ENCODE assay signal across 22 mouse cellular contexts in the genomic region with DNA sequence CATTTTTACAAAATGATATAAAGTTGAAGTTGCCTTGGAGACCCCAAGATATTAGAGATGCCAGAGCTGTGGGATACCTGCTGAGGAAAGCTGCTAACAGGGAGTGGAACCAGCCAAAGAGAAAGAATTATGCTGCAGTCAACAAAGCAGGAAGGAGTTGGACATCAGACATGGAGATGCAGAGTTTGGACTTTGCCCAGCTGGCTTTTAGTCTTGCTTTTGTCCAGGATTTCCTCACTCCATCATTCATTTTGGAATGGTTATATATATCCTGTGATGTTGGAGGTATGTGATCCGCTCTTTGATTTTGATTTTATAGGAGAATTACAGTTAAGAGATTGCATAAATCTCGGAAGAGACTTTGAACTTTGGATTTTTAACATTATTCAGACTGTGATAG. TPM values are rescaled to one million over a fixed set of nuclear protein-coding genes. Genes with fewer than 3 reads are reported as not detected.
DNase-seq lines count a peak whose midpoint lies in the region; ATAC-seq and TF ChIP-seq lines count a peak whose summit lies in the region.
"Had no signal": no experiment of that assay in that cellular context is flagged by ENCODE, and none has a peak within 500 bp of the region (broad histone marks: within the 10 kb centered on the region; RNA-seq: fewer than 3 reads in every experiment).

No protein-coding gene starts in this region.

- ATAC-seq in intestine, postnatal 0 days: peak; percentile 52; the same call in 1 of the 2 replicates
- no peak for ATAC-seq in intestine, embryonic 15.5 days
- ATAC-seq in stomach, postnatal 0 days (ENCODE audit: low FRiP score, low TSS enrichment): no peak
- ATAC-seq: CD4-positive, CD25-positive, alpha-beta regulatory T cell, adult 4 months; forebrain, embryonic 13.5 days; forebrain, embryonic 15.5 days; forebrain, postnatal 0 days had no signal

- no peak overlapping the region for H3K4me3 ChIP-seq in intestine, postnatal 0 days (ENCODE audit: low read depth, low read length)
- no peak overlapping the region for H3K4me3 ChIP-seq in intestine, embryonic 15.5 days (replicated peaks)
- H3K4me3 ChIP-seq in stomach, postnatal 0 days (ENCODE audit: low read depth, low read length): no peak overlapping the region
- H3K4me3 ChIP-seq: embryonic facial prominence, embryonic 10.5 days; embryonic facial prominence, embryonic 12.5 days; forebrain, embryonic 13.5 days; forebrain, embryonic 15.5 days had no signal

- 65% methylated on average over 2 of the region's 2 CpGs for WGBS in intestine, postnatal 0 days
- 82% methylated on average over 2 of the region's 2 CpGs for WGBS in intestine, embryonic 15.5 days
- 74% methylated on average over 2 of the region's 2 CpGs for WGBS in stomach, postnatal 0 days

- TF ChIP-seq EP300 in stomach, postnatal 0 days (optimal IDR thresholded peaks at IDR 0.05): no peak

- no peak overlapping the region for H3K27ac ChIP-seq in intestine, postnatal 0 days (ENCODE audit: low read depth, low read length)
- H3K27ac ChIP-seq in intestine, embryonic 15.5 days: no peak overlapping the region
- 0 out of 2 replicates have a peak overlapping the region, but pooled peaks have one; percentile 4 for H3K27ac ChIP-seq in stomach, postnatal 0 days (replicated peaks)
- H3K27ac ChIP-seq: embryonic facial prominence, embryonic 10.5 days; embryonic facial prominence, embryonic 12.5 days; forebrain, embryonic 13.5 days; forebrain, embryonic 15.5 days had no signal

- DNase-seq in NIH3T3 (ENCODE audit: low read depth): peak; percentile 24
- no peak for DNase-seq in stomach, postnatal 0 days (ENCODE audit: low spot score)
- no peak for DNase-seq in urinary bladder, postnatal 14 days (ENCODE audit: low spot score)
- DNase-seq: adrenal gland, adult 2 months; adrenal gland, postnatal 10 days; adrenal gland, postnatal 25 days; B cell, adult 2 months; cerebellum, adult 11-12 months; cerebellum, adult 2 months; cerebellum, adult 9-10 months; cerebellum, postnatal 10 days; cerebellum, postnatal 25 days; forebrain, postnatal 0 days had no signal

- no peak for TF ChIP-seq CTCF in intestine, postnatal 0 days (IDR thresholded peaks at IDR 0.05; ENCODE audit: low read depth)
- no peak for TF ChIP-seq CTCF in stomach, postnatal 0 days (IDR thresholded peaks at IDR 0.05; ENCODE audit: low read depth)

- H3K9ac ChIP-seq in intestine, postnatal 0 days (ENCODE audit: low read depth, low read length): no peak overlapping the region
- no peak overlapping the region for H3K9ac ChIP-seq in intestine, embryonic 15.5 days
- H3K9ac ChIP-seq in stomach, postnatal 0 days (ENCODE audit: low read length): no peak overlapping the region
- H3K9ac ChIP-seq: embryonic facial prominence, embryonic 12.5 days; forebrain, embryonic 13.5 days; forebrain, embryonic 15.5 days; forebrain, postnatal 0 days had no signal

- no peaks in the 10 kb centered on the region; the same call in 1 of the 2 replicates for H3K4me1 ChIP-seq in intestine, postnatal 0 days (replicated peaks; ENCODE audit: control insufficient read depth, insufficient read depth, low read length)
- H3K4me1 ChIP-seq in intestine, embryonic 15.5 days (replicated peaks): peaks cover 20% of the 10 kb centered on the region
- H3K4me1 ChIP-seq in stomach, postnatal 0 days (replicated peaks; ENCODE audit: control insufficient read depth, insufficient read depth): peaks cover 2% of the 10 kb centered on the region; the same call in 1 of the 2 replicates
- H3K4me1 ChIP-seq: forebrain, embryonic 13.5 days had no signal

- no peaks in the 10 kb centered on the region for H3K9me3 ChIP-seq in intestine, postnatal 0 days (ENCODE audit: control insufficient read depth)
- H3K9me3 ChIP-seq in intestine, embryonic 15.5 days: no peaks in the 10 kb centered on the region
- H3K9me3 ChIP-seq in stomach, postnatal 0 days (ENCODE audit: control insufficient read depth, low read length): no peaks in the 10 kb centered on the region
- H3K9me3 ChIP-seq: embryonic facial prominence, embryonic 10.5 days; embryonic facial prominence, embryonic 12.5 days; forebrain, embryonic 13.5 days; forebrain, embryonic 15.5 days; G1E had no signal

- H3K4me2 ChIP-seq in intestine, postnatal 0 days (replicated peaks; ENCODE audit: low read depth): no peak overlapping the region
- H3K4me2 ChIP-seq in intestine, embryonic 15.5 days (replicated peaks): no peak overlapping the region
- no peak overlapping the region for H3K4me2 ChIP-seq in stomach, postnatal 0 days (replicated peaks; ENCODE audit: low read depth)
- H3K4me2 ChIP-seq: embryonic facial prominence, embryonic 12.5 days; forebrain, embryonic 13.5 days; forebrain, embryonic 15.5 days had no signal

- no peaks in the 10 kb centered on the region for H3K36me3 ChIP-seq in intestine, postnatal 0 days (ENCODE audit: control insufficient read depth, insufficient read depth)
- H3K36me3 ChIP-seq in intestine, embryonic 15.5 days: no peaks in the 10 kb centered on the region
- H3K36me3 ChIP-seq in stomach, postnatal 0 days (ENCODE audit: control insufficient read depth, insufficient read depth, low read length): no peaks in the 10 kb centered on the region
- H3K36me3 ChIP-seq: embryonic facial prominence, embryonic 10.5 days; embryonic facial prominence, embryonic 12.5 days; forebrain, embryonic 15.5 days; G1E had no signal

- H3K27me3 ChIP-seq in intestine, postnatal 0 days (replicated peaks; ENCODE audit: control insufficient read depth, insufficient read depth, low read length): no peaks in the 10 kb centered on the region
- H3K27me3 ChIP-seq in intestine, embryonic 15.5 days (replicated peaks): no peaks in the 10 kb centered on the region
- no peaks in the 10 kb centered on the region for H3K27me3 ChIP-seq in stomach, postnatal 0 days (ENCODE audit: control insufficient read depth, insufficient read depth, low read length)
- H3K27me3 ChIP-seq: CH12.LX; forebrain, embryonic 13.5 days; forebrain, embryonic 15.5 days had no signal

RNA-seq across cellular contexts. Expression of a gene that starts 47.7 kb away (rescaled TPM):
- polyA plus RNA-seq in intestine, postnatal 0 days (2015; fragmentation: Nextera tagmentation; extraction: Ambion mirVana): 5.7 and 7.5 TPM in 2 replicates
- polyA plus RNA-seq in intestine, embryonic 15.5 days (2015; fragmentation: Nextera tagmentation; extraction: Ambion mirVana): 9.5 and 11.2 TPM in 2 replicates
- polyA plus RNA-seq in stomach, postnatal 0 days (2015; fragmentation: Nextera tagmentation; extraction: Ambion mirVana): 5.7 and 6.4 TPM in 2 replicates
